Mouse (Mus musculus): ENCODE measurements around the gene Zfp712. TPM values are rescaled to one million over a fixed set of nuclear protein-coding genes. Genes with fewer than 3 reads are reported as not detected.

The Zfp712 gene
- 1 to 10 TPM; 3.8 to 4.9 TPM for total RNA-seq (2021)

DNA sequence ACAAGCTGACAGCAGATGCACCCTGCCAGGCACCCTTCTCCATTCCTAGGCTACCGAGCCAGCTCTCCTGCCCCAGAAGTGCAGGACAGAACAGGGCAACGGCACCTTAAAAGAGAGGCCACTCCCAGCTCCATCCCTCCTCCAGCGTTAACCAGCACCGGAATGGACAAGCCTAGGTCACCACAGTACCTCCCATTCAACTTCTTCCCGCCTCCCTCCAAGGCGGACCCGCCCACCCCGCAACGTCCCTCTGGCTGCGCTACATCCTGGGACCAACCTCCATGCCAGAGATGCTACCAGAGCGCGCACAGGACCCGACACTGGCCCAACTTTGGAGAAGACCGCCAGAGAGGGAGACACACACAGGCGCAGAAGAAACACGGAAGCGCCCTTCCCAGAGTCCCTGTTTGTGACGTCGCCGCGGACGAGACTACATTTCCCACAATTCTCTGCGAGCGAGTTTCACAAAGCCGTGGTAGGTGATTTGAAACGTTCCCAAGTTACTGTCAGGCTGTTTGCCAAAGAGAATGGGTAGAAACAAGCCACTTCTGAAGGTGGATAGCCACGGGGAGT is at the start of gene Zfp712:
Gene Zfp712 (minus strand): TSS at position 385 of the 573 bp plus-strand sequence.
- DNase-seq (ENCODE audit: low spot score in 2 of 2), result peak; percentile 89 to 93
- intact Hi-C loops (cut with DNase I), result loop anchor here (1.0 to 5.0 kb wide), 3 partner anchors 20 to 66 kb away; partner anchors contain the start of gene Gm28557

DNA sequence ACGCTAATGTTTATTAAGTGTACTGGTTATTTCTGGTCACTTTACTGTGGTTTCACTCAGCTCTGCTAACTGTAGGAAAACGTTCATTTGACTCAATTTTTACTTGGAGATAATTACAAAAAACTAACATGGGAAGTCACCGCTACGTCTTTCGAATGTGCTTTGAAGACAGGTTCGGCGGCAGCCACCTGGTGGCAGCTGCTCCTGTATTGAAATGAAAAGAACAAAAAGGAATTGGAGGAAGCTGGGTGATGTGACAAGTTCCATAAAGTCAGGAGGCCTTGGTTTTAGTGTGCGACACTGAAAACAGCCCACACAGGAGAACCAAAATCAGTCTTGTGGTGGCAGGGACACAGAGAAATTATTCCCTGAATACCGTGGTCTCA is 47.8 kb upstream of the Zfp712 start:
- DNase-seq (ENCODE audit: low spot score in 2 of 2), result peak in 1 of 2 experiments; percentile 33
- intact Hi-C loops (cut with DNase I), result loop anchor here (5.0 kb wide), 1 partner anchor 47 kb away; the partner anchor contains the start of gene Zfp712

DNA sequence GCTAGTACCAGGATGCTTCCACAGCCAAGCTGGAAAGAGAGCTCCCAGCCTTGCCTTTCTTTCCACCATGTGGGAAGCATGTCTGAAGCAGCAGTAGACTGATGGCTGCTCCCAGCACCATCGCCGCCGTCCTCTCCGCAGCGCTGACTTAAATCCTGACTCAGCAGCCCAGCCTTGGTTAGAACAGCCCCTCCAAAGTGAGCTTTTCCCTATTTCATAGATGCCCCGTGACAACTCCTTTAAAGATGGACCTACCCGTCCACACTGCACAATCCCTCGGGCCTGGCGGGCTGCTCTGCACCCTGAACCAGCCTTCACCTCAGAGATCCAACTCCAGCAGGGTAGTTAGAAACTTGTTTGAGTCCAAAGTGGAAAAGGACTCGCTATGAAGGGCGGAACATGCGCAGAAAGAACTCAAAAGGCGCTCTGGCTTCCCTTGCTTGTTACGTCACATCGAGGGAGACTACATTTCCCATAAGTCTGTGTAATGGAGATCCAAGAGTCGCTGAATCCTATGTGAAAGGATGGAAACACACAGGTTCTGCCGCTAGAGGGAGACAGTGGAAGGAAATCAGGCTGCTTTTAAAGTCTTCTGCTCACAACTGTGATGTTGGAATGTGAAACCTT is 47.3 kb upstream of the Zfp712 start, which contains the start of gene Gm28557:
Gene Gm28557 (minus strand): TSS at position 411 of the 627 bp plus-strand sequence.
- intact Hi-C loops (cut with DNase I), result loop anchor here (5.0 kb wide), 1 partner anchor 46 kb away; the partner anchor contains the start of gene Zfp712
- peak; percentile 85 to 89 for DNase-seq (ENCODE audit: low spot score in 2 of 2)

DNA sequence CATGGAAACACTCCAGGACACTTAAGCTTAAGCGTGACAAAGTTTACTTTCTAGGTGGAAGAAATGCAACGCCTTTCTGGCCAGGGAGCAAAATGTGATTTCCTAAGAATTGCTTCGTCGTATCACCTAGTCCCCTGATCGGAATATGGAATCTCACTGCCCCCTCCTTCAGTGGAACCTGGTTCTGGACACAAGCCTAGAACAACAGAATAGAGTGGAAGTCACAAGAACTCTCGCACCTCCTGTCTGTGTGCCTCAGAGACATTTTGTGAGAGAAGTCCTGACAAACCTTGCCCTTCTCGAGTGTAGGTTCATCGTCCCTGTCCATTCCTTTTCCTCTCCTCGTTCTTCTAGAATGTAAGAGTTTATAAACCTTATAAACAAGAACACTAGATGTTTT is 46.7 kb upstream of the Zfp712 start:
- intact Hi-C loops (cut with DNase I), result loop anchor here (5.0 kb wide), 1 partner anchor 45 kb away; the partner anchor contains the start of gene Zfp712

DNA sequence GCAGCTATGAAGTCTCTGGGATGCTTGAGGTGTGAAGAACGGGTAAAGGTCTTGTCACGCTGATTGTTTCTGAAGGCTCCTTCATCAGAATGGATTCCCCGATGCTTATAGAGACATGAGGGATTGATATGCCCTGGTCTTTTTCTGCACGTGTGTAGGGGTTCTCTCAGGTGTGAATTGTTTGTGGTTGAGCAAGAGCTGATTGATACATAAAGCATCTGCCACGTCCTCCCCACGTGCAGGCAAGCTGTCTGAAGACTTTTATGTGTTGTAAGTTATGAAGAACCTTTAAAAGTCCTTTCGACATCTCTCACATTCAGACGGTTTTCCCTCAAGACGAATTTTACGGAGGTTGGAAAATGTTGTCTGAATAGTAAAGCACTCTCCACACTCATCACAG is 36.9 kb upstream of the Zfp712 start, which contains the start of gene Zfp708:
Gene Zfp708 (minus strand): TSS at position 101 of the 400 bp plus-strand sequence.
- no peak for DNase-seq (ENCODE audit: low spot score in 2 of 2)
- intact Hi-C loops (cut with DNase I), result no loop called here

More for the DNA sequence above, 46.7 kb upstream of the Zfp712 start:
- DNase-seq (ENCODE audit: low spot score in 2 of 2), result no peak

DNA sequence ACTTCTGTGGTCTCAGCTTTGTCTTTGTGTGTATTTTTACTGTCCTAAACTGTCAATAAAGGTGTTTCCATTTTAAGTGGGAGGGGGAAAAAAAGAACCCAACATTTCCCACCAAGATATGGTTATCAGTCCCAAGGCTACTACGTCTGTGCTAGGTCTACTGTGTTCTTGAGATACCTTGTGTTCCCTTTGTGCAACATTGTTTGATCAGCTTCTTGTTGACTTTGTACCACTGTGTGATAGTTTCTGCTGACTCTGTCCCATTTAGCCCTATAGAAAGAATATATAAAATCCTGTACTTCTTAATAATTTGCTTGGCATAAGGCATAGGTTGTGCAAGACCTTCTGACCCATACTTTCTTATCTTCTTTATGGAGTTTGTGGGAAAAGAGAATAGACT is 29.2 kb upstream of the Zfp712 start:
- intact Hi-C loops (cut with DNase I), result no loop called here
- DNase-seq (ENCODE audit: low spot score in 2 of 2), result no peak

DNA sequence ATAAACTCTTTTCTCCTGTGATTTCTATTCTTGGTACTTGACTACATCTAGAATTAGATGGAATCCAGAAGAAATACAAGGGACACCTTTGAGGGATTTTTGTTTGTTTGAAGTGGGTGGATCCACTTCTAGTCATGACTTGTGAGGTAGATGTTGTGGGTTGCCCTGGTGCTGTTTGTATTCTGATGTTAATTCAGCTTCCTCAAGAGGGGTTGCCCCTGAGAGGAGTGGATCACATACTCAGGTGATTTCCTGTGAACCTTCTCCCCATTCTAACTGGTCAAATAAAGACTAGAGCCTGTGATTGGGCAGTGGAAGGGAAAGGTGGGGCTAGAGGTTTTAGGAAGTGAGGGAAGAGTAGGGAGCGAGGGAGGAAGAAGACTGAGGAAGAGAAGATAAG is 21.0 kb upstream of the Zfp712 start:
- no peak for DNase-seq (ENCODE audit: low spot score in 2 of 2)
- intact Hi-C loops (cut with DNase I), result loop anchor here (1.0 to 10.0 kb wide), 2 partner anchors 21 to 733 kb away; partner anchors contain the start of genes Zfp273 and Zfp712

DNA sequence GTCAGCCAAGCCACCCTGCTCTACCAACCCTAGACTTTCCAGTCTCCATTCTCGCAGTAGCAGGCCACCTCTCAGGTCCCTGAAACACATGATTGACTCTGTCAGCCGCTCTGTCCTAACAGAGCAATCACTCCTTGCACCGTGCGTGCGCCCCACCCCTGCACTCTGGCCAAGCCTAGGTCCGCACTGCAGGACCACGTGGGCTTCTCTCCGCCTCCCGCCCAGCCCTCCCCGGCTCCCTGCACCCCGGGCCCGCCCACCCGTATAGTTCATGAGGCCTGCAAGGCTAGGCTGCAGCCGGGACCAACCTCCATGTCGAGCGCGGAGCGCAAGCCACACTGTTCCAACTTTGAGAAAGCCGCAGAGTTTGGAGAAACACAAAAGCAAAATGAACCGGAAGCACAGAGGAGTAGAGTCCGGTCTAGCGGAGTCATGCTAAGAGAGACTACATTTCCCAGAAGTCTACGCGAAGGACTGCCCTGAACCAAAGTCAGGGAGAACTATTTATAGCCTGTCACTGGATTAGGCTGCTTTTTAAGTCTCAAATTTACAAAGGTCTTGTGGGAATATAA is 20.3 kb upstream of the Zfp712 start:
- DNase-seq (ENCODE audit: low spot score in 2 of 2), result peak; percentile 73 to 74
- intact Hi-C loops (cut with DNase I), result loop anchor here (1.0 to 10.0 kb wide), 2 partner anchors 20 to 734 kb away; partner anchors contain the start of genes Zfp273 and Zfp712

DNA sequence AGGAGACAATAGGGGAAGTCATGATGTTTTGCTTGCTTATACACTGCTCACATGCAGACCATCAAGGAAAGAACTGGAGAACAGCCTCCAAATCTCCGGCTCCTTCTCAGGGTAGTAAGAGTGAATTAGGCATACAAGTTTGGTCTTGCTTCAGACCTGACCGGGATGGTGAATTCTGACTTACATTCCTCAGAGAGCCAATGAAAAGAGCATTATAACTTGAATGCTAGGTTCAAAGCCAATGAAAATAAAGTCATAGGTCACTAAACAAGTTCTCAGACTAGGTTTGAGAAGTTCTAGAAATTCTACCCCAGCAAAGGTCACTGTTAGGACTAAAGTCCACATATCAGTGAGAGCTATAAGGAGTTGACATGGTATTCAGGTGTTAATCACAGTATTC is 16.3 kb upstream of the Zfp712 start:
- no peak for DNase-seq (ENCODE audit: low spot score in 2 of 2)
- intact Hi-C loops (cut with DNase I), result no loop called here

DNA sequence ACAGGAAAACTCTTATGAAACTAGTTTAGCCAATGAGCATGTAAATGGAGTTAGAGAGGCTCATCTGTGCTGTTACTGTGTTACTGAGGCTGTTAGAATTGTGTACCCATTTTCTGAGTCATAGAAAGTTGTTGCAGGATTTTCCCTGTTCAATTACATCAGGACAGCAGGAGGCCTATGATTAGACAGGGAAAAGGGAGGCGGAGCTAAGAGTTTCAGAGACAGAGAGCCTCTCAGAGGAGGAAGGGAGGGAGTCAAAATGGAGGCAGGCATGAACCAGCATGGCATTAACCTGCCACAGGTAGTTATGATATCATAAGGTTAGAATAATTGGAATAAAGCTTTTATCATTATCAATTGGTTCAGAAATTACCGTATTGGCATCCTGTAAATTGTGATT is 11.8 kb upstream of the Zfp712 start:
- DNase-seq (ENCODE audit: low spot score in 2 of 2), result no peak
- intact Hi-C loops (cut with DNase I), result no loop called here

DNA sequence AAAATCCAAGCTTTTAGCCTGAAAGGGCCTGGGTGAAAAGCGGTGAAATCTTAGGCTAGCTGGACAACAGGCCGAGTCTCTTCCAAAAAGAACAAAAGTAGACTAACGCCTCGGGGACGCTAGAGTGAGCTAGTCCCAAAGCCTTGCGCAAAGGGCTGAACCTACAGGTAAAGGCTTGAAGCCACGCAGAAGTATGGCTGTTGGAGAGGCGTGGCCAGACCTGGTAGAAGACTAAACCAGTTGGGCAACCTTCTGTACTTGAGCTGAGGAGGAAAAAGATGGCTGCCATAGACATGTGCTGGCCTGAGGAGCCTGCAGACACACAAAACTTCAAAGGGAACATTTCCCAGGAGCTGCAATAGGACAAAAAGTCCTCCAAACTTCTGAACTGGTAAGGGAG is 4.4 kb upstream of the Zfp712 start:
- no peak for DNase-seq (ENCODE audit: low spot score in 2 of 2)
- intact Hi-C loops (cut with DNase I), result no loop called here

DNA sequence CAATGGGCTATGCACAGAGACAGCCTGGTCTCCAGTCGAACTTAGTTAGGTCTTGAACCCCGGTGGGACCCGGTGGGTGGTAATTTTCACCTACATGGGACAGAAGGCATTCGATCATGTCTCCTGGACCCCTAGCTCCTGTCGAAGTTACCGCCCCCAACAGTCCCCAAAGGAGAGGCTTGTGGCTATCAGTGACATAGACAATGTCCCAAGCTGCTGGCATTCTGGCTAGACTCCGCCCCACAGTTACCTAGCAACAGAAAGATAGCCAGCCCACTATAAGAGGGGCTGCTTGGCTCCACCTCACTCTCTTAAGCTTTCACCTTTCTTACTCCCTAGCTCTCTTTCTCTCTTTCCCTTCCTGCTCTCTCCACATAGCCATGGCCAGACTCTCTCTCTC is 1.5 kb upstream of the Zfp712 start:
- no peak for DNase-seq (ENCODE audit: low spot score in 2 of 2)
- intact Hi-C loops (cut with DNase I), result loop anchor here (5.0 kb wide), 2 partner anchors 45 to 65 kb away; partner anchors contain the start of gene Gm28557

DNA sequence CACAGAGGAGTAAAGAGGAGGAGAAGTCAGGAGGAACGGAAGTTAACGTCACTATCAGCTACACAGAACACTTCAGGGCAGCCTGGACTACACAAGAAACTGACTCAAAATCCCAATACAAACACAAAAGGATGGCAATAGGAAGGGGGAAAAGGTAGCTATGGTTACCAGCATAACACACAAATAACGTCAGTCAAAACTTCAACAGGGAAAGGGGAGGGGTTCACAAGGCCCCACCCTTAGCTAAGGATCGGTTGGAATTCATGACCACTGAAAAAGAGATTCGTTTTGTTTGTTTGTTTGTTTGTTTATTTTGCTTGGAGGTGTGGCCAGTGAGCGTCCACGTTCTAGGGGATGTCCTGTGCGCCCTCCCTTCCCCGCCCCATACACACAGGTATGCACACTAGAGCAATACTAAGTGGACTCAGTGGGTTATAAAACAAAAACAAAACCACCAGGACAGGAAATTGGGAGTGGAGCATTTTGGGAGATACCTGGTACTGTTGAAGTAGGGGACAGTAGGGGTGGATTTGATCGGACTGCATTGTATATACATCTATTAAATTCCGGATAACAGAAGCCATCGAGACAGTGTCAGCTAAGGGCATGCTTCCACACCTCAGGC is 697 bp downstream of the Zfp712 start:
- DNase-seq (ENCODE audit: low spot score in 2 of 2), result no peak
- intact Hi-C loops (cut with DNase I), result loop anchor here (5.0 kb wide), 2 partner anchors 47 to 67 kb away; partner anchors contain the start of gene Gm28557

Other genes starting within 250 kb of the Zfp712 start
- gene Gm10767, start 156.3 kb downstream of the Zfp712 start, total RNA-seq (2021), result 1 to 10 TPM; 2.7 to 3.1 TPM
- gene Zfp708, start 36.8 kb upstream of the Zfp712 start, total RNA-seq (2021), result 1 to 10 TPM; 2.6 to 2.7 TPM
- gene Gm28557, start 47.4 kb upstream of the Zfp712 start, total RNA-seq (2021), result 1 to 10 TPM; 1.8 to 2.7 TPM
- gene Rslcan18, start 55.1 kb upstream of the Zfp712 start, total RNA-seq (2021), result under 1 TPM; 0.16 to 0.35 TPM
- 10 to 100 TPM in 1 of 2 experiments, 1 to 10 TPM in 1; 7.5 to 10.4 TPM for gene Zfp759, start 60.5 kb upstream of the Zfp712 start, total RNA-seq (2021)
- 1 to 10 TPM; 4.8 to 6.5 TPM for gene Rsl1, start 112.0 kb upstream of the Zfp712 start, total RNA-seq (2021)
- gene Zfp455, start 133.3 kb upstream of the Zfp712 start, total RNA-seq (2021), result 1 to 10 TPM; 3.3 to 3.4 TPM
- 10 to 100 TPM; 17.7 to 21.5 TPM for gene Zfp458, start 217.3 kb upstream of the Zfp712 start, total RNA-seq (2021)
- 1 to 10 TPM; 3.0 to 5.5 TPM for gene Zfp457, start 245.3 kb upstream of the Zfp712 start, total RNA-seq (2021)

Measured in left cerebral cortex, postnatal 36 days (tissue).